Mouse (Mus musculus): ENCODE data around the gene D630039A03Rik.

Gene D630039A03Rik

GRCm38 (mm10) chr4:57889773-57890172 lies 26.3 kb downstream of the D630039A03Rik start:
- in situ Hi-C loops (cut with MboI; ENCODE audit: low sequenced_read_pairs): loop anchor here (10.0 kb wide), 1 partner anchor 215 kb away; no protein-coding TSS in a partner anchor

GRCm38 (mm10) chr4:57888978-57889377 lies 27.1 kb downstream of the D630039A03Rik start:
- in situ Hi-C loops (cut with MboI; ENCODE audit: low sequenced_read_pairs): loop anchor here (10.0 kb wide), 1 partner anchor 214 kb away; no protein-coding TSS in a partner anchor

DNA sequence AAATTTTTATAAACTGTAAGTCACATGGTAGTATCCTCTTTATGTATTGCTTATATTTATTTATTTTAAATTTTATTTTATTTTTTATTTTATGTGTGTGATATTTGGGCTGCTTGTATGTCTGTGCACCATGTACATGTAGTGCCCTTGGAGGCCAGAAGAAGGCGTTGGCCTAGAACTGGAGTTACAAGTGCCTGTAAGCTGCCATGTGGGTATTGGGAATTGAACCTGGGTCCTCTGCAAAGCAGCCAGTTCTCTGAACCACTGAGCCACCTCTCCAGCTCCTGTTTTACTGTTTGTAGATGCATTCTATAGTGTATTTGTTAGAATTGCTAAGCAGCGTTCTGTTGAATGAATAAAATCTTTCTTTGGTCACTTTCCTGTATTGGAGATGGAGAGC lies 27.9 kb downstream of the D630039A03Rik start:
- in situ Hi-C loops (cut with MboI; ENCODE audit: low sequenced_read_pairs): loop anchor here (10.0 kb wide), 1 partner anchor 213 kb away; no protein-coding TSS in a partner anchor

DNA sequence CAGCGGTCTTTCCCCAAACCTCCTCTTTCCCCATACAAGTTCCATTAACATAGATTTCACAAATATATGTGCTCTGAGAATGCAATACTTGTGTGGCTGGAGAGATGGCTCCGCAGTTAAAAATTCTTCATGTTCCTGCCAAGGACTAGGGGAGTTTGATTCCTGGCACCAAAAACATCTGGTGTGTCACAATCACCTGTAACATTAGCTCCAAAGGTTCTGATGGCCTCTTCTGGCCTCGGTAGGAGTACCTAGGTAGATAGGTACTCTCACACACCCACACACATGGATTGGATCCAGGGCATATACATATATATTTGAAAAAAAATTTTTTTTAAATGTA lies 29.2 kb downstream of the D630039A03Rik start:
- in situ Hi-C loops (cut with MboI; ENCODE audit: low sequenced_read_pairs): loop anchor here (10.0 kb wide), 1 partner anchor 212 kb away; no protein-coding TSS in a partner anchor

DNA sequence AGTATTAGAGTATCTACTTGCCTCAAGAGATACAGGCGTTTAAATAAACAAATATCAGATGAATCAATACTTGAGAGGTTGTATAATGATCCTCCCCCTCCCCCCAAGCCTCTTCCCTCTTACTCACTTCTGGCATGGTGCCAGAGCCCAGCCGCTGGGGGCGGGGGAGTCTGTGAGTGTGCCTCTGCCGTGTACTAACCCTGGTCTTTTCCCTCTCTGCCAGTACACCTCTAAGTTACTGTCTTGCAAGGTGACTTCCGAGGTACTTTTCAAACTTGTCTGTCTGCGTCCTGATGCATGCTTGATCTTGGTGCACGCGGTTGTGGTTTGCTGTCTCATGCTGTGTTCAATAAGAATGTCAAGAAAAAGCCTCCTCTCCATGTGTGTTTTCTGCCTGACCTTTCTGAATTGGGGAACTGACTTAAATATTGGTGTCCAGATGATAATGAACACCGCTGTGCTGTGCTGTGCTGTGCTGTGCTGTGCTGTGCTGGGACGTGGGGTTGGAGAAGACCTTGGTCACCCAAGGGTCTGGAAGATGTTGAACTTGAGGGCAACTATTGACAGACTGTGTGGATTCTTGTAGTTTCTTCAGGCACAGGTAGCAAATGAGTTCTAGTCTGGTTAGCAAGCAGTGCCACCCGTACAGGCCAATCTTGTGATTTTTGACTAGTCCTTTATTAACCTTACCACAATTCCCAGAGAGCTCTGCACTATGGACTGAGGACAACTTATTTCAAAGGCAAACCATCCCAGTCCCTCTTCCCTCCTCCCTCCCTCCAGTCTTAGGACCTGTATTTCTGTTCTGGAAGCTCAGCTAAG lies 29.8 kb downstream of the D630039A03Rik start:
- in situ Hi-C loops (cut with MboI; ENCODE audit: low sequenced_read_pairs): loop anchor here (10.0 kb wide), 1 partner anchor 211 kb away; no protein-coding TSS in a partner anchor

- in situ Hi-C loops (cut with MboI; ENCODE audit: low sequenced_read_pairs): loop anchor here (10.0 kb wide), 1 partner anchor 210 kb away; no protein-coding TSS in a partner anchor
Observed at GRCm38 (mm10) chr4:57885186-57885585, 30.9 kb downstream of the D630039A03Rik start.

- in situ Hi-C loops (cut with MboI; ENCODE audit: low sequenced_read_pairs): loop anchor here (10.0 kb wide), 1 partner anchor 210 kb away; no protein-coding TSS in a partner anchor
Observed at GRCm38 (mm10) chr4:57884511-57884910, 31.6 kb downstream of the D630039A03Rik start.

GRCm38 (mm10) chr4:57883520-57884421 lies 32.3 kb downstream of the D630039A03Rik start:
- in situ Hi-C loops (cut with MboI; ENCODE audit: low sequenced_read_pairs): loop anchor here (10.0 kb wide), 1 partner anchor 209 kb away; no protein-coding TSS in a partner anchor

- in situ Hi-C loops (cut with MboI; ENCODE audit: low sequenced_read_pairs): loop anchor here (10.0 kb wide), 1 partner anchor 205 kb away; no protein-coding TSS in a partner anchor
Observed at GRCm38 (mm10) chr4:57879804-57880357, 36.2 kb downstream of the D630039A03Rik start.

DNA sequence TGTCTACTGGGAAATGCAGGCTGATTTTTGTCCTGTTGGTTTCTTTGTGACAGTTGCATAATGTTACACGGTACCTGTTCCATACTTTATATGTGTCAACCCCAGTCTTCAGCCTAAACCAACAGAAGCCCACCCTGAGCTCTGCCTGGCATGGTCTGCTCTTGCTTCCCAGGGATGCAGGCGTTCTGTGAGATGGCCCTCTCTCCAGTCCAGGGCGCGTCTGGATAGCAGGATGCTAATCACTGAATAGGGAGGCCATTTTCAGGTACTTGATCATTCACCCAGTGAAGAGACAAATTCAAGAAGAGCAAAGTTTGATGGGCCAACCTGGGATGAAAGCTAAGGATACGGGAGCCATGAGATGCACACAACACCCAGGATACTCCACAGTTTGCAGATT lies 37.0 kb downstream of the D630039A03Rik start:
- in situ Hi-C loops (cut with MboI; ENCODE audit: low sequenced_read_pairs): no loop called here

DNA sequence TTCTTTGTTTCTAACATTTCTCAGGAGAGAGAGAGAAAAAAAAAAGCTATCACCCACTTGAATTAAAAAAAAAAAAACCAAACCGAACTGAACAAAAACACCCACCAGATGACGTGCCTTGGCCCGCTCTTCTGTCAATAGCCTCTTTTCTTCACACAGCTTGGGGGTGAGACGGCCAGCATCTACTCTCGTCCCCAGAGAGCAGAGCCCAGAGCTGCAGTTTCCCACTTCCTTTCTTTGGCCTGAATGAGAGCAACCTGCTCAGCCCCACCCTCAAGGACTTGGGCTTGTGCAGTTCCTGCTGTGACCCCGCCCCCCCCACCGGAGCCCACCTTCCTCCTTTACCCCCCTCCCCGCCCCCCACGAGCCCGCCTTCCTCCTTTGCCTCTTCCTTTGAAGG lies 48.6 kb downstream of the D630039A03Rik start:
- in situ Hi-C loops (cut with MboI; ENCODE audit: low sequenced_read_pairs): no loop called here

- in situ Hi-C loops (cut with MboI; ENCODE audit: low sequenced_read_pairs): no loop called here
Observed at GRCm38 (mm10) chr4:57866990-57867389, 49.1 kb downstream of the D630039A03Rik start.

- in situ Hi-C loops (cut with MboI; ENCODE audit: low sequenced_read_pairs): no loop called here
Observed at GRCm38 (mm10) chr4:57866088-57866487, 50.0 kb downstream of the D630039A03Rik start.

GRCm38 (mm10) chr4:57862269-57862986 lies 53.7 kb downstream of the D630039A03Rik start:
- in situ Hi-C loops (cut with MboI; ENCODE audit: low sequenced_read_pairs): no loop called here

- in situ Hi-C loops (cut with MboI; ENCODE audit: low sequenced_read_pairs): no loop called here
Observed at GRCm38 (mm10) chr4:57861856-57862255, 54.2 kb downstream of the D630039A03Rik start.

- in situ Hi-C loops (cut with MboI; ENCODE audit: low sequenced_read_pairs): no loop called here
Observed at GRCm38 (mm10) chr4:57861166-57861565, 54.9 kb downstream of the D630039A03Rik start.

GRCm38 (mm10) chr4:57860204-57860611 lies 55.9 kb downstream of the D630039A03Rik start:
- in situ Hi-C loops (cut with MboI; ENCODE audit: low sequenced_read_pairs): no loop called here

All from CH12F3 (cell line).